Mouse (Mus musculus) heart, embryonic 16.5 days (tissue): ENCODE results near the gene Ube2j1. TPM values are rescaled to one million over a fixed set of nuclear protein-coding genes. Genes with fewer than 3 reads are reported as not detected.
"Not testable (repeated sequence)": the region's sequence is repeated elsewhere in the genome, so short reads cannot be mapped to it uniquely, and the experiment has no call there.

Experiments
- ATAC-seq: fragments of 200-750 bp; cut with Nextera tagmentation; replicated peaks from 2 replicates; pipeline ENCODE4 v1.8.0; 2017; ENCODE audit warnings: moderate number of reproducible peaks; ENCODE audit not compliant: insufficient read depth, low FRiP score; ENCODE audit errors: extremely low read depth
- H3K27ac ChIP-seq: fragments of 300-500 bp; sonication (generic); 2 replicates; pipeline ENCODE4 v1.5.1; 2014; ENCODE audit warnings: mild to moderate bottlenecking, low read length, control low read depth, moderate library complexity
- H3K27me3 ChIP-seq: fragments of 300-500 bp; sonication (generic); 2 replicates; pipeline ENCODE4 v1.6.1; 2014; ENCODE audit warnings: low read length, mixed read lengths; ENCODE audit not compliant: control insufficient read depth, insufficient read depth
- H3K36me3 ChIP-seq: fragments of 300-500 bp; sonication (generic); 2 replicates; pipeline ENCODE4 v1.6.1; 2014; ENCODE audit not compliant: control insufficient read depth, insufficient read depth
- H3K4me1 ChIP-seq: fragments of 300-500 bp; sonication (generic); 2 replicates; pipeline ENCODE4 v1.6.1; 2014; ENCODE audit warnings: low read length, mixed read lengths; ENCODE audit not compliant: control insufficient read depth, insufficient read depth
- H3K4me2 ChIP-seq: fragments of 300-500 bp; sonication (generic); 2 replicates; pipeline ENCODE4 v1.6.1; 2014; ENCODE audit warnings: low read depth, mild to moderate bottlenecking, control low read depth, low read length
- H3K4me3 ChIP-seq: fragments of 300-500 bp; sonication (generic); 2 replicates; pipeline ENCODE4 v1.5.1; 2014; ENCODE audit warnings: mild to moderate bottlenecking, control low read depth, low read length
- H3K9ac ChIP-seq: fragments of 300-500 bp; sonication (generic); 2 replicates; pipeline ENCODE4 v1.6.1; 2014; ENCODE audit warnings: low read length, control low read depth
- H3K9me3 ChIP-seq: fragments of 300-500 bp; sonication (generic); replicated peaks from 2 replicates; pipeline ENCODE4 v1.6.1; 2016; ENCODE audit warnings: low read length; ENCODE audit not compliant: control insufficient read depth
- WGBS: fragments of 180-500 bp; shearing (Covaris S2); extraction: QIAGEN DNeasy Blood & Tissue Kit; methylation state at CpG from one replicate; pipeline ENCODE4 v1.1.7; 2014; 5-methylcytosine and 5-hydroxymethylcytosine counted together
- polyA plus RNA-seq: library from polyadenylated mRNA; unstranded; fragments of >200 nt; fragmentation: Nextera tagmentation; extraction: Ambion mirVana; gene quantifications from 2 replicates; pipeline ENCODE4 v1.2.1, GENCODE M21; 2015

Ube2j1 gene
- polyA plus RNA-seq, 1 experiment from 2014 or later = 35.3 TPM

DNA sequence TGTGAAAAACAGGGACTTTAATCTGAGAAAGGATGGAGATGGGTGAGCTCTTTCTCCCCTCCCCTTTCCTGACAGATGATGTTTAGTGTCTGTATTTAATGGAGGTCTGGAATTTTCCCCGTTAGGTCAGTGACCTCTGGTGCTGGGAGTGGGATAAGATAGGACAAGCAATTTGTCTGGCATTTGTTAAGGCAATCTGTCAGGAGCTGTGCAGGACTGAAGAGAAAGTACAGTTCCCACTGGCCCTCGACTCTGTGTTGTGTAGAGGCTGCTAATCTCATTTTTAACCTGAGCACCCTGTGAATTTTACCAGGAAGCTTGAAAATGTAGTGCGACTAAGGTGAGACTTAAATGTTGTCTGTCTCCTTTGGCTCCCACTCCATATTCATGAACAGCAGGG is 45.5 kb upstream of the Ube2j1 start:
- Histone ChIP-seq H3K36me3 (no peaks in the 10 kb centered on the region), H3K4me3 (no peak overlapping the region), H3K9me3 (no peaks in the 10 kb centered on the region), H3K4me1 (peaks cover 36% of the 10 kb centered on the region), H3K4me2 (peak overlapping the region; percentile 46; the same call in 1 of the 2 replicates), H3K27ac (peak overlapping the region; percentile 25), H3K27me3 (no peaks in the 10 kb centered on the region), H3K9ac (no peak overlapping the region)
- ATAC-seq = peak; percentile 59
- 8% methylated on average over 3 of the region's 3 CpGs for WGBS

DNA sequence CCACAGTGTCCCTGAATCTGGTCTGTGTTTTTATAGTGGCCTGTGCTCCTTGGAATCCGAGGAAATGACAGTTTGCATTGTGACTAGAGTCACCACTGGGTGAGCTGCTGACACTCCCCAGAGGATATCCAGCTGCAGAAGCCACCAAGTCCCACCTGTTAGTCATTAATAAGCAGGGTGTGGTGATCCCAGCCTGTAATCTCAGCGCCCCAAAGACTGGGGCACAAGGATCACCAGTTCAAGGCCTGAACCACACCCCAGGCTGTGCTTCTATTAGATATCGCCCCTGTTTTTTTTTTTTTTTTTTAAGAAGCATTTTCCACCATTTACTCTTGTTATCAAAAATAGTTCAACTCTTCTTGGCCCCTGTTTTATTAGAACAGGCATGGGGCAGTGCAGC is 44.2 kb upstream of the Ube2j1 start:
- no peaks in the 10 kb centered on the region for H3K27me3 ChIP-seq
- no peak overlapping the region for H3K4me2 ChIP-seq
- 49% methylated on average over 3 of the region's 3 CpGs for WGBS
- H3K36me3 ChIP-seq = no peaks in the 10 kb centered on the region
- no peak for ATAC-seq
- H3K9ac ChIP-seq = no peak overlapping the region
- H3K27ac ChIP-seq = no peak overlapping the region
- H3K9me3 ChIP-seq = no peaks in the 10 kb centered on the region
- peaks cover 27% of the 10 kb centered on the region for H3K4me1 ChIP-seq
- H3K4me3 ChIP-seq = no peak overlapping the region

DNA sequence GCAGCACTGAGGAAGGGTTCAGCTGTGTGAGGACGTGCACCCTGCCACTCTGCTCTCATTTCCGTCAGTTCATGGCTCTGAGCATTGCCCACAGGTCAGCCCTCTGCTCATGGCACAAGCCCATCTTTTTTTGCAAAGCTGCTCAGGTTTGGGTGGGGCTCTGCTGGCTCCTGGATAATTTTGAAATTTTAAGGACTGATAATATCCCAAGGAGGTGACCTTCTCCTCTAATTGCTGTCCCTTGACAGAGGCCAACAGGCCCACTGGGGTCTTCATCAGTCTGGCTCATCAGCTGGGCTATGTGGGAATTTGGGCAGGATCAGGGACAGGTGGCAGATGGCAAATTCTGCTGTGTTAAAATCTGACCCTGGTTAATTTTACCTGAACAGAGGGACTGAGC is 41.9 kb upstream of the Ube2j1 start:
- ATAC-seq = no peak
- Histone ChIP-seq H3K9me3 (no peaks in the 10 kb centered on the region; the same call in 1 of the 2 replicates), H3K4me1 (peaks cover 21% of the 10 kb centered on the region), H3K36me3 (no peaks in the 10 kb centered on the region), H3K4me2 (no peak overlapping the region), H3K4me3 (no peak overlapping the region), H3K27me3 (no peaks in the 10 kb centered on the region), H3K9ac (no peak overlapping the region), H3K27ac (no peak overlapping the region)
- 86% methylated on average over 2 of the region's 2 CpGs for WGBS

DNA sequence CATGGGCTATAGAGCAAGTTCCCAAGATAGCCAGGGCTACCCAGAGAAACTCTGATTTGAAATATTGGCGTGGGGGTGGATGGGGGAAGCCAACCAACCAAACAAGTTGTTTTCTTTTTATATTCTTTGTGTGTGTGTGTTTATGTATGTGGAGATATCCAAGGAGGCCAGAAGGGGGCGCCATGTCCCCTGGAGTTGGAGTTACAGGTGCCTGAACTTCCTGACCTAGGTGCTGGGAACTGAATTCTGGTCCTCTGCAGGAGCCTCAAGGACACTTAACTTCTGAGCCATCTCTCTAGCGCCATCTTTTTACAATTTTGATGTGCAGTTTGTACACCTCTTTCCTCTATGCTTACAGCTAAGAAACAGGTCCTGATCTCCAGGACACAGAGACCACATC is 37.0 kb upstream of the Ube2j1 start:
- WGBS = 71% methylated on average over 3 of the region's 3 CpGs
- no peak for ATAC-seq

DNA sequence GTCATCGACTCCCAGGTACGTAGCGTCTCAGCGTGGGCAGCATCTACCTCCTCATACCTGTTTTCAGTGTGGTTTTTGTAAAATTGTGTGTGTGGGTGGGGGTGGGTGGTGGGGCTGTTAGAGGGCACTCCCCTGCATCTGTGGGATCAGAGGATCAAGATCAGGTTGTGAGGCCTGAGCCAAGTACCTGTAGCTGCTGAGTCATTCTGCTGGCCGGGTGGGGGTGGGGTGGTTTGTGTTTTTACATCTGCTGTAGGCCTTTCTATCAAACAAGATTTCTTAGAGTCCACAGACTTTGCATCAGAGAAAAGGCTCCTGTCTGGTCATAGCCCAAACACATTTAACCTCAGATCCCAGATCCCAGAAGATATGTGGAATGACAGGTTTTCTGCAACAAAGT is 35.1 kb upstream of the Ube2j1 start:
- no peak for ATAC-seq
- Histone ChIP-seq H3K9me3 (no peaks in the 10 kb centered on the region; the same call in 1 of the 2 replicates), H3K9ac (no peak overlapping the region), H3K4me1 (no peaks in the 10 kb centered on the region), H3K27ac (no peak overlapping the region), H3K27me3 (no peaks in the 10 kb centered on the region), H3K4me2 (no peak overlapping the region), H3K4me3 (no peak overlapping the region), H3K36me3 (no peaks in the 10 kb centered on the region)
- 94% methylated on average over 5 of the region's 5 CpGs for WGBS

More for the DNA sequence above, 37.0 kb upstream of the Ube2j1 start:
- Histone ChIP-seq H3K4me2 (no peak overlapping the region), H3K4me1 (no peaks in the 10 kb centered on the region), H3K27me3 (no peaks in the 10 kb centered on the region), H3K27ac (no peak overlapping the region), H3K9ac (no peak overlapping the region), H3K36me3 (no peaks in the 10 kb centered on the region), H3K9me3 (no peaks in the 10 kb centered on the region; the same call in 1 of the 2 replicates), H3K4me3 (no peak overlapping the region)

GRCm38 (mm10) chr4:32997571-32997970 is 33.6 kb upstream of the Ube2j1 start:
- H3K4me1 ChIP-seq = no peaks in the 10 kb centered on the region
- WGBS = 79% methylated on average over 5 of the region's 5 CpGs
- H3K4me3 ChIP-seq = no peak overlapping the region
- H3K9me3 ChIP-seq = no peaks in the 10 kb centered on the region; the same call in 1 of the 2 replicates
- H3K9ac ChIP-seq = no peak overlapping the region
- H3K36me3 ChIP-seq = no peaks in the 10 kb centered on the region
- no peak for ATAC-seq
- H3K4me2 ChIP-seq = no peak overlapping the region
- no peaks in the 10 kb centered on the region for H3K27me3 ChIP-seq
- no peak overlapping the region for H3K27ac ChIP-seq

DNA sequence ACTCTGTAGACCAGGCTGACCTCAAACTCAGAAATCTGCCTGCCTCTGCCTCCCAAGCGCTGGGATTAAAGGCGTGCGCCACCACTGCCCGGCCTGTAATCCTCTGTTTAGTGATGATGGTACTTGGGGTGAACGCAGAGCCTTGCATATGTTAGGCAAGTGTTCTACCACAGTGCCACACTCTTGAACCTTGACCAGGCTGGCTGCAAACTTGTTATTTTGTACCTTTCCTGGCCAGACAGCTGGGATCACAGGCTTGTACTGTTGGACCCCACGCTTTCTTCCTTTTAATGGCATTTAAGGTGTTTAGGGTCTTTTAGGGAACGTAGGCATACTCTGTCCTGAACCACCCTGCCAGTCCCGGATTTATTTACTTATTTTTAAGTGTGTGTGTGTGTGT is 32.2 kb upstream of the Ube2j1 start:
- Histone ChIP-seq H3K4me1 (no peaks in the 10 kb centered on the region), H3K4me2 (no peak overlapping the region), H3K27ac (no peak overlapping the region), H3K36me3 (no peaks in the 10 kb centered on the region), H3K9ac (no peak overlapping the region), H3K4me3 (no peak overlapping the region), H3K9me3 (no peaks in the 10 kb centered on the region; the same call in 1 of the 2 replicates), H3K27me3 (no peaks in the 10 kb centered on the region)
- 94% methylated on average over 8 of the region's 8 CpGs for WGBS
- ATAC-seq = no peak

DNA sequence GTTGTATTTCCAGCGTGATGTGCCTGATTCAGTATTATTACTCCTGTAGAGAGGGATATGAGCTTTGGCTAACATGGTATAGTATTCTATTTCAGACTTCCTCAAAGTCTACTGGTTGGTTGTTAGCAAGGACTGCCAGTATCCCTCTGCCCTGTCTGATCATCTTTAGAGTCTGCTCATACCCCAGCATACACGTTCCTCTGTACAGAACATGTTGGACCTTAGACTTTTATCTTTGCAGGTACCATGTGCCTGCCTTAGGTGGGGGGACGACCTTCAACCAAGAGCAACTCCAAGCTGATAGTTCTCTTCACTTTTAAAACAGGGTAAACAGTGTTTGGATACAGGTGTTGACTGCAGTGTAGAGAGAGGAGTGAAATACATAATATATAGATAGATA is 29.1 kb upstream of the Ube2j1 start:
- no peak overlapping the region for H3K9ac ChIP-seq
- no peaks in the 10 kb centered on the region for H3K27me3 ChIP-seq
- no peak overlapping the region for H3K4me2 ChIP-seq
- no peaks in the 10 kb centered on the region for H3K4me1 ChIP-seq
- no peaks in the 10 kb centered on the region for H3K36me3 ChIP-seq
- H3K27ac ChIP-seq = no peak overlapping the region
- no peak for ATAC-seq
- no peak overlapping the region for H3K4me3 ChIP-seq
- whole genome bisulfite sequencing = 66% methylated on average over 3 of the region's 3 CpGs
- no peaks in the 10 kb centered on the region for H3K9me3 ChIP-seq

DNA sequence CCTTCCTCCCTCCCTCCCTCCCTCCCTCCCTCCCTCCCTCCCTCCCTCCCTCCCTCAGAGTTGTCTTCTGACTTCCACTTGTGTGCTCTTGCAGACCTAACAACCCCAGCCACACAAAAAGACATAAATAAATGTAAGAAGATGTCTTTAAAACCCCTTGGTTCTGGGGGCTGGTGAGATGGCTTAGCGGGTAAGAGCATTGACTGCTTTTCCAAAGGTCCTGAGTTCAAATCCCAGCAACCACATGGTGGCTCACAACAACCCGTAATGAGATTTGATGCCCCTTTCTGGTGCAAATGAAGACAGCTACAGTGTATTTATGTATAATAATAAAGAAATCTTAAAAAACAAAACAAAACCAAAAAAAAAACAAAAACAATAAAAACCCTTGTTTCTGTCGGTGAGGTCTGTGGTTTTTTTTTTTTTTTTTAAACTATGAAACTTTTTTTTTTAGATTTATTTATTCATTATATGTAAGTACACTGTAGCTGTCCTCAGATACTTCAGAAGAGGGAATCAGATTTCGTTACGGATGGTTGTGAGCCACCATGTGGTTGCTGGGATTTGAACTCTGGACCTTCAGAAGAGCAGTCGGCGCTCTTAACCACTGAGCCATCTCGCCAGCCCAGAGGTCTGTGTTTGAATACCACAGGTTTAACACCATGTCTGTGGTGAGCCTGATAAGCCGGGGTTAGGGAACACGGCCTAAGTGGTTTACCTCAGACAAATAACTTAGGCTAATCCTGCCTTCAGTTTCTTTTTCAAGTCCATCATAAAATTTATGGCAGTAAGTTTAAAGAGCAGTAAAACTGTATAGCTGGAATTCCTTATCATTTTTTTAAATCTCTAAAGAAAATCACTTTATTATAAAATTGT is 25.4 kb upstream of the Ube2j1 start:
- WGBS = 88% methylated on average over 10 of the region's 10 CpGs
- ATAC-seq, H3K4me3 ChIP-seq, H3K36me3 ChIP-seq, H3K27me3 ChIP-seq, H3K4me1 ChIP-seq, H3K9ac ChIP-seq, H3K27ac ChIP-seq, H3K4me2 ChIP-seq, H3K9me3 ChIP-seq: not testable (repeated sequence)
